Mouse (Mus musculus) E14TG2a.4 (cell line): ENCODE measurements around the gene Fat3.

Source experiments
- CTCF ChIP-seq: conservative IDR thresholded peaks from 2 replicates; pipeline ENCODE4 v1.5.1; 2014; ENCODE audit warnings: low read length
- NANOG ChIP-seq: IDR thresholded peaks from 2 replicates; pipeline ENCODE4 v1.6.1; 2014; ENCODE audit warnings: borderline replicate concordance, low read length, mixed read lengths

DNA sequence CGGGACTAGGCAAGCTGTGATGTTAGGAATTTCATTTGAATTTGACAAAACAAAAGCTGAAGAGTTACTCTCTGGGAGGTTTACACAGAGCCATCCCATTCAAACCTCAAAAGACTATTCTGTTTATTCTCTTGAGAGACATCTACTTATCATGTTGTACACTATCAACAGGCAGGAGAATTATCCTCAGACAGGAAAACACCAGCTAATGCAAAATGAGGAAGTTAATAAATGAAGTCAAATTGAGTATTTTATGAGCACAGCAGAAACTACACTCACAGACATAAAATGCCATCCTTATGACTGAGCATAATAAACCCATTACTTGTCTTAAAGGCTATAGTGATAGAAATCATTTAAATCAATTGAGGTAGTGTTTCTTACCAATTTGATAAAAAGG lies 182.1 kb downstream of the Fat3 start:
- TF ChIP-seq CTCF: no peak
- TF ChIP-seq NANOG: no peak
